Mouse (Mus musculus) urinary bladder, postnatal 25 days (tissue): ENCODE measurements around the gene Zfp1.

Experiments used
- DNase-seq: peaks from one replicate; pipeline ENCODE4 v3.0.0; 2022; ENCODE audit warnings: low spot score

Zfp1 gene

GRCm38 (mm10) chr8:111714295-111714694, 71.1 kb downstream of the Zfp1 start:
- no peak for DNase-seq

GRCm38 (mm10) chr8:111715514-111715913, 72.3 kb downstream of the Zfp1 start:
- DNase-seq = no peak

GRCm38 (mm10) chr8:111716603-111717487, 73.6 kb downstream of the Zfp1 start:
- no peak for DNase-seq

- no peak for DNase-seq
These were observed 74.2 kb downstream of the Zfp1 start for GRCm38 (mm10) chr8:111717488-111717792.

- no peak for DNase-seq
These were observed 74.7 kb downstream of the Zfp1 start for GRCm38 (mm10) chr8:111717866-111718265.

- no peak for DNase-seq
These were observed 75.7 kb downstream of the Zfp1 start for GRCm38 (mm10) chr8:111718937-111719336.

- DNase-seq = no peak
These were observed 76.9 kb downstream of the Zfp1 start for GRCm38 (mm10) chr8:111720115-111720544.
